Mouse (Mus musculus) inflammation-experienced regulatory T-cells (primary cell): ENCODE results near the gene Orm2. TPM values are rescaled to one million over a fixed set of nuclear protein-coding genes. Genes with fewer than 3 reads are reported as not detected.

ENCODE experiments used
- polyA plus RNA-seq, 2 experiments: library from polyadenylated mRNA; unstranded; fragments of 100-300 nt; shearing (Covaris generic); gene quantifications; one replicate each; pipeline ENCODE4 v1.2.1; 2017

Orm2 gene
- polyA plus RNA-seq, result under 1 TPM in 1 of 2 experiments, not detected in 1; 0.61 TPM

GRCm38 (mm10) chr4:63362150-63362549 is at the start of gene Orm2:
Gene Orm2, plus strand, starts transcription at chr4:63362449.

GRCm38 (mm10) chr4:63344295-63344694 is 18.0 kb upstream of the Orm2 start, which contains the start of gene Orm1:
Gene Orm1, plus strand, starts transcription at chr4:63344560.

GRCm38 (mm10) chr4:63355877-63356665 is 6.2 kb upstream of the Orm2 start, which contains the start of gene Orm3:
Gene Orm3, plus strand, starts transcription at chr4:63356162.

GRCm38 (mm10) chr4:63403040-63403959 is 41.1 kb downstream of the Orm2 start, which contains the start of gene Akna:
Gene Akna, minus strand, starts transcription at chr4:63403354.

Other genes starting within 250 kb of the Orm2 start
- under 1 TPM; 0.12 to 0.29 TPM for gene Ambp, start 207.7 kb upstream of the Orm2 start, polyA plus RNA-seq
- gene Kif12, start 190.3 kb upstream of the Orm2 start, polyA plus RNA-seq, result under 1 TPM in 1 of 2 experiments, not detected in 1; 0.17 TPM
- 1 to 10 TPM in 1 of 2 experiments, under 1 TPM in 1; 0.81 to 5.5 TPM for gene Col27a1, start 148.4 kb upstream of the Orm2 start, polyA plus RNA-seq
- not detected for gene Orm1, start 17.9 kb upstream of the Orm2 start, polyA plus RNA-seq
- gene Orm3, start 6.3 kb upstream of the Orm2 start, polyA plus RNA-seq, result under 1 TPM; 0.41 to 0.50 TPM
- 100 to 1,000 TPM; 370 to 465 TPM for gene Akna, start 40.9 kb downstream of the Orm2 start, polyA plus RNA-seq
- gene Whrn, start 133.5 kb downstream of the Orm2 start, polyA plus RNA-seq, result 10 to 100 TPM in 1 of 2 experiments, 1 to 10 TPM in 1; 9.2 to 13.3 TPM
- gene Atp6v1g1, start 182.3 kb downstream of the Orm2 start, polyA plus RNA-seq, result 100 to 1,000 TPM; 138 to 142 TPM
- 10 to 100 TPM; 27.3 to 32.4 TPM for gene Tmem268, start 196.3 kb downstream of the Orm2 start, polyA plus RNA-seq
- gene Gm11213, start 242.8 kb downstream of the Orm2 start, polyA plus RNA-seq, result not detected